16 mouse cellular contexts compared by ENCODE assay signal in the genomic region with DNA sequence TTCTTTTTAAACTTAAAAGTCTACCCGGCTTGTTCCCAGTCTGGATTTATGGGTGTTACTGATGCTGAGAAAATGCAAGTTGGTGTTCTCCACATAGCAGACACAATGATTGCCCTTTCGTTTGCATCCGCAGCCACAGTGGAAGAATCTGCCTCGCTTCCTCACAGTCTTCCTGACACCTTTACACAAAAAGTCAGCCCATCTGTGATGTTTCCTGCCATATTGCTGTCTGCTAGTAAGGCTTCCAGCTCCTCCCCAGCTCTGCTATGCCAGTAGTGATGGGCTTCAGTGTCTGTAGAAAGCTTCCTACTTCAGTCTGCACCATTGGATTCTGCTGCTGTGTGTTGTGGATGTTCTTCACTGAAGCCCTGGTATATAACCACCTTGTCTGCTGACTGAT.
DNase-seq lines count a peak whose midpoint lies in the region; ATAC-seq and TF ChIP-seq lines count a peak whose summit lies in the region.
"Had no signal": no experiment of that assay in that cellular context is flagged by ENCODE, and none has a peak within 500 bp of the region (broad histone marks: within the 10 kb centered on the region; RNA-seq: fewer than 3 reads in every experiment).

No protein-coding gene starts in this region.

- H3K9me3 ChIP-seq in forebrain, embryonic 13.5 days (replicated peaks): no peaks in the 10 kb centered on the region
- no peaks in the 10 kb centered on the region for H3K9me3 ChIP-seq in forebrain, embryonic 10.5 days
- H3K9me3 ChIP-seq in midbrain, embryonic 15.5 days: no peaks in the 10 kb centered on the region
- H3K9me3 ChIP-seq: heart, embryonic 13.5 days; hindbrain, embryonic 12.5 days had no signal

- WGBS in forebrain, embryonic 13.5 days: 83% methylated on average over 4 of the region's 4 CpGs
- 81% methylated on average over 4 of the region's 4 CpGs for WGBS in forebrain, embryonic 10.5 days
- WGBS in midbrain, embryonic 15.5 days: 75% methylated on average over 4 of the region's 4 CpGs
- WGBS in kidney, adult 2 months: 45% methylated on average over 4 of the region's 4 CpGs

- H3K27ac ChIP-seq in forebrain, embryonic 13.5 days: no peak overlapping the region
- no peak overlapping the region for H3K27ac ChIP-seq in forebrain, embryonic 10.5 days
- no peak overlapping the region for H3K27ac ChIP-seq in left cerebral cortex, adult 2 months
- no peak overlapping the region for H3K27ac ChIP-seq in midbrain, embryonic 15.5 days
- H3K27ac ChIP-seq in kidney, adult 2 months (ENCODE audit: insufficient read depth, low read depth, low read length): no peak overlapping the region
- H3K27ac ChIP-seq: heart, embryonic 13.5 days; hindbrain, embryonic 12.5 days had no signal

- H3K4me3 ChIP-seq in forebrain, embryonic 13.5 days: no peak overlapping the region
- H3K4me3 ChIP-seq in forebrain, embryonic 10.5 days: no peak overlapping the region
- H3K4me3 ChIP-seq in left cerebral cortex, adult 2 months: no peak overlapping the region
- H3K4me3 ChIP-seq in midbrain, embryonic 15.5 days: no peak overlapping the region
- no peak overlapping the region for H3K4me3 ChIP-seq in kidney, adult 2 months (ENCODE audit: insufficient read depth, low read depth, low read length)
- H3K4me3 ChIP-seq: heart, embryonic 13.5 days; hindbrain, embryonic 12.5 days; myocyte had no signal

- no peak for TF ChIP-seq CTCF in left cerebral cortex, adult 2 months (IDR thresholded peaks at IDR 0.05)
- no peak for TF ChIP-seq CTCF in kidney, adult 2 months (conservative IDR thresholded peaks at IDR 0.05; ENCODE audit: insufficient read depth, insufficient read length, low read depth, low read length)

- H3K4me2 ChIP-seq in forebrain, embryonic 13.5 days: no peak overlapping the region
- no peak overlapping the region for H3K4me2 ChIP-seq in midbrain, embryonic 15.5 days
- H3K4me2 ChIP-seq: heart, embryonic 13.5 days; hindbrain, embryonic 12.5 days; lung, embryonic 14.5 days had no signal

- DNase-seq in forebrain, embryonic 10.5 days (ENCODE audit: extremely low spot score, low spot score): no peak
- peak; percentile 39 to 66 for DNase-seq in frontal cortex, postnatal 36 days (ENCODE audit: low spot score in 2 of 2)
- DNase-seq in left cerebral cortex, adult 2 months (ENCODE audit: extremely low spot score in 1 of 2, low spot score in 2 of 2): peak; percentile 15 to 18
- peak; percentile 26 for DNase-seq in right cerebral cortex, postnatal 25 days
- DNase-seq in lung, postnatal 4 days: no peak
- DNase-seq in kidney, adult 2 months: no peak
- DNase-seq: adrenal gland, adult 8-10 months; gastrocnemius, postnatal 25 days; kidney, adult 18-20 months; thymus, adult 18-20 months had no signal

- TF ChIP-seq POLR2A in kidney, adult 2 months (IDR thresholded peaks at IDR 0.05; ENCODE audit: low read depth, low read length): no peak

- intact Hi-C loops in left cerebral cortex, adult 2 months (cut with DNase I): no loop called here

- peak; percentile 43; the same call in 1 of the 2 replicates for ATAC-seq in forebrain, embryonic 13.5 days
- no peak for ATAC-seq in midbrain, embryonic 15.5 days (replicated peaks)

- H3K36me3 ChIP-seq in forebrain, embryonic 13.5 days (ENCODE audit: poor library complexity, severe bottlenecking): no peaks in the 10 kb centered on the region
- no peaks in the 10 kb centered on the region for H3K36me3 ChIP-seq in forebrain, embryonic 10.5 days (replicated peaks)
- H3K36me3 ChIP-seq in midbrain, embryonic 15.5 days (replicated peaks): no peaks in the 10 kb centered on the region
- H3K36me3 ChIP-seq in kidney, adult 2 months (ENCODE audit: control insufficient read depth, insufficient read depth, low read length): no peaks in the 10 kb centered on the region
- H3K36me3 ChIP-seq: heart, embryonic 13.5 days; hindbrain, embryonic 12.5 days had no signal

- H3K9ac ChIP-seq in forebrain, embryonic 13.5 days: no peak overlapping the region
- no peak overlapping the region for H3K9ac ChIP-seq in midbrain, embryonic 15.5 days
- H3K9ac ChIP-seq: heart, embryonic 13.5 days; hindbrain, embryonic 12.5 days; lung, embryonic 14.5 days had no signal

- H3K4me1 ChIP-seq in forebrain, embryonic 13.5 days: no peaks in the 10 kb centered on the region
- no peaks in the 10 kb centered on the region for H3K4me1 ChIP-seq in forebrain, embryonic 10.5 days
- H3K4me1 ChIP-seq in midbrain, embryonic 15.5 days: no peaks in the 10 kb centered on the region
- H3K4me1 ChIP-seq in kidney, adult 2 months (ENCODE audit: control insufficient read depth, insufficient read depth, low read length): no peaks in the 10 kb centered on the region
- H3K4me1 ChIP-seq: hindbrain, embryonic 12.5 days had no signal

- H3K27me3 ChIP-seq in forebrain, embryonic 13.5 days: no peaks in the 10 kb centered on the region
- H3K27me3 ChIP-seq in forebrain, embryonic 10.5 days (ENCODE audit: poor library complexity, severe bottlenecking): no peaks in the 10 kb centered on the region
- no peaks in the 10 kb centered on the region for H3K27me3 ChIP-seq in midbrain, embryonic 15.5 days (replicated peaks)
- H3K27me3 ChIP-seq in kidney, adult 2 months (replicated peaks; ENCODE audit: control insufficient read depth, insufficient read depth, low read length): no peaks in the 10 kb centered on the region
- H3K27me3 ChIP-seq: heart, embryonic 13.5 days; hindbrain, embryonic 12.5 days had no signal

Comparison
In these comparisons a context has a peak if more than half of its experiments do, and no peak if none do; other contexts are left out.
1. DNase-seq: peak in frontal cortex, postnatal 36 days (2 of 2), left cerebral cortex, adult 2 months (2 of 2) and right cerebral cortex, postnatal 25 days (single experiment); none in forebrain, embryonic 10.5 days (single experiment), lung, postnatal 4 days (0 of 2) and kidney, adult 2 months (single experiment).